Mouse (Mus musculus): Measurements from ENCODE around the gene Cacna1g. TPM values are rescaled to one million over a fixed set of nuclear protein-coding genes. Genes with fewer than 3 reads are reported as not detected.

Gene Cacna1g
- polyA plus RNA-seq, 1 experiment from 2014 or later = 32.7 TPM

GRCm38 (mm10) chr11:94365340-94365739 is 108.7 kb downstream of the Cacna1g start:
- ATAC-seq (ENCODE audit: low FRiP score, low read depth) = no peak
- WGBS = 82% methylated on average over 3 of the region's 3 CpGs
- no peak overlapping the region for H3K9ac ChIP-seq
- no peak overlapping the region for H3K4me3 ChIP-seq
- no peaks in the 10 kb centered on the region for H3K27me3 ChIP-seq
- H3K4me1 ChIP-seq = no peaks in the 10 kb centered on the region
- H3K9me3 ChIP-seq = no peaks in the 10 kb centered on the region; the same call in 1 of the 2 replicates
- no peaks in the 10 kb centered on the region for H3K36me3 ChIP-seq
- H3K4me2 ChIP-seq (replicated peaks) = no peak overlapping the region
- no peak overlapping the region for H3K27ac ChIP-seq

- 81% methylated on average over 7 of the region's 7 CpGs for WGBS
- H3K4me1 ChIP-seq = no peaks in the 10 kb centered on the region
- H3K27me3 ChIP-seq = no peaks in the 10 kb centered on the region
- no peak overlapping the region for H3K27ac ChIP-seq
- H3K9me3 ChIP-seq = no peaks in the 10 kb centered on the region; the same call in 1 of the 2 replicates
- no peak overlapping the region for H3K4me3 ChIP-seq
- H3K36me3 ChIP-seq = no peaks in the 10 kb centered on the region
- no peak for ATAC-seq (ENCODE audit: low FRiP score, low read depth)
- H3K4me2 ChIP-seq (replicated peaks) = no peak overlapping the region
- H3K9ac ChIP-seq = no peak overlapping the region
Measured at GRCm38 (mm10) chr11:94363690-94364089, 110.3 kb downstream of the Cacna1g start.

GRCm38 (mm10) chr11:94362101-94362500 is 111.9 kb downstream of the Cacna1g start:
- H3K9ac ChIP-seq = no peak overlapping the region
- H3K9me3 ChIP-seq = no peaks in the 10 kb centered on the region; the same call in 1 of the 2 replicates
- no peak overlapping the region for H3K4me2 ChIP-seq (replicated peaks)
- H3K4me1 ChIP-seq = no peaks in the 10 kb centered on the region
- H3K27me3 ChIP-seq = no peaks in the 10 kb centered on the region
- ATAC-seq (ENCODE audit: low FRiP score, low read depth) = no peak
- H3K4me3 ChIP-seq = no peak overlapping the region
- no peak overlapping the region for H3K27ac ChIP-seq
- no peaks in the 10 kb centered on the region for H3K36me3 ChIP-seq
- 94% methylated on average over 5 of the region's 5 CpGs for WGBS

GRCm38 (mm10) chr11:94361166-94361870 is 112.7 kb downstream of the Cacna1g start:
- H3K27me3 ChIP-seq = no peaks in the 10 kb centered on the region
- H3K36me3 ChIP-seq = no peaks in the 10 kb centered on the region
- ATAC-seq (ENCODE audit: low FRiP score, low read depth) = no peak
- 93% methylated on average over 14 of the region's 14 CpGs for WGBS
- no peaks in the 10 kb centered on the region; the same call in 1 of the 2 replicates for H3K9me3 ChIP-seq
- no peak overlapping the region for H3K4me3 ChIP-seq
- H3K4me2 ChIP-seq (replicated peaks) = no peak overlapping the region
- H3K9ac ChIP-seq = no peak overlapping the region
- no peaks in the 10 kb centered on the region for H3K4me1 ChIP-seq
- H3K27ac ChIP-seq = no peak overlapping the region

GRCm38 (mm10) chr11:94359168-94359567 is 114.8 kb downstream of the Cacna1g start:
- Histone ChIP-seq H3K9me3 (no peaks in the 10 kb centered on the region), H3K27ac (no peak overlapping the region), H3K4me1 (no peaks in the 10 kb centered on the region), H3K9ac (no peak overlapping the region), H3K4me2 (replicated peaks) (no peak overlapping the region), H3K27me3 (no peaks in the 10 kb centered on the region), H3K36me3 (no peaks in the 10 kb centered on the region), H3K4me3 (no peak overlapping the region)
- ATAC-seq (ENCODE audit: low FRiP score, low read depth) = no peak
- WGBS = 92% methylated on average over 12 of the region's 12 CpGs

Other genes with a start within 250 kb of the Cacna1g start
- 15.0 and 17.6 TPM in 2 replicates for gene Wfikkn2, start 228.2 kb downstream of the Cacna1g start, polyA plus RNA-seq (2015; fragmentation: Nextera tagmentation; extraction: Ambion mirVana)
- gene Gm21885, start 192.3 kb downstream of the Cacna1g start, polyA plus RNA-seq (2015; fragmentation: Nextera tagmentation; extraction: Ambion mirVana) = 0.26 and 0.32 TPM in 2 replicates
- 133 and 145 TPM in 2 replicates for gene Luc7l3, start 152.2 kb downstream of the Cacna1g start, polyA plus RNA-seq (2015; fragmentation: Nextera tagmentation; extraction: Ambion mirVana)
- gene Ankrd40, start 146.2 kb downstream of the Cacna1g start, polyA plus RNA-seq (2015; fragmentation: Nextera tagmentation; extraction: Ambion mirVana) = 17.0 and 18.8 TPM in 2 replicates
- gene Abcc3, start 81.2 kb downstream of the Cacna1g start, polyA plus RNA-seq (2015; fragmentation: Nextera tagmentation; extraction: Ambion mirVana) = 0.59 and 1.1 TPM in 2 replicates
- 0.20 TPM in 2 replicates for gene Spata20, start 12.0 kb upstream of the Cacna1g start, polyA plus RNA-seq (2015; fragmentation: Nextera tagmentation; extraction: Ambion mirVana)
- 3.1 TPM in 2 replicates for gene Epn3, start 25.8 kb upstream of the Cacna1g start, polyA plus RNA-seq (2015; fragmentation: Nextera tagmentation; extraction: Ambion mirVana)
- 3.8 and 4.4 TPM in 2 replicates for gene Mycbpap, start 47.5 kb upstream of the Cacna1g start, polyA plus RNA-seq (2015; fragmentation: Nextera tagmentation; extraction: Ambion mirVana)
- 4.8 and 6.4 TPM in 2 replicates for gene Rsad1, start 75.1 kb upstream of the Cacna1g start, polyA plus RNA-seq (2015; fragmentation: Nextera tagmentation; extraction: Ambion mirVana)
- 14.1 and 17.3 TPM in 2 replicates for gene Chad, start 90.8 kb upstream of the Cacna1g start, polyA plus RNA-seq (2015; fragmentation: Nextera tagmentation; extraction: Ambion mirVana)
- gene Acsf2, start 127.7 kb upstream of the Cacna1g start, polyA plus RNA-seq (2015; fragmentation: Nextera tagmentation; extraction: Ambion mirVana) = 7.0 and 7.5 TPM in 2 replicates
- gene Lrrc59, start 155.6 kb upstream of the Cacna1g start, polyA plus RNA-seq (2015; fragmentation: Nextera tagmentation; extraction: Ambion mirVana) = 225 and 240 TPM in 2 replicates
- gene Mrpl27, start 179.6 kb upstream of the Cacna1g start, polyA plus RNA-seq (2015; fragmentation: Nextera tagmentation; extraction: Ambion mirVana) = 153 and 159 TPM in 2 replicates
- gene Eme1, start 179.8 kb upstream of the Cacna1g start, polyA plus RNA-seq (2015; fragmentation: Nextera tagmentation; extraction: Ambion mirVana) = 24.9 and 26.9 TPM in 2 replicates
- 21.8 and 23.5 TPM in 2 replicates for gene Xylt2, start 203.3 kb upstream of the Cacna1g start, polyA plus RNA-seq (2015; fragmentation: Nextera tagmentation; extraction: Ambion mirVana)
- gene Gm11541, start 230.3 kb upstream of the Cacna1g start, polyA plus RNA-seq (2015; fragmentation: Nextera tagmentation; extraction: Ambion mirVana) = 0.11 TPM in 1 of 2 replicates, not detected in the other

Measured in limb, embryonic 13.5 days (tissue).